Mouse (Mus musculus): ENCODE measurements around the gene Aldh16a1.

The Aldh16a1 gene

GRCm38 (mm10) chr7:45154096-45154992 is at the start of gene Aldh16a1, which contains the start of gene Pih1d1:
Gene Aldh16a1 (minus strand): TSS chr7:45154584.
Gene Pih1d1 (plus strand): TSS chr7:45154303.
- DNase-seq, result peak; percentile 98

GRCm38 (mm10) chr7:45202654-45203053 is 48.3 kb upstream of the Aldh16a1 start:
- DNase-seq, result no peak

- DNase-seq, result no peak
Observed at GRCm38 (mm10) chr7:45198961-45199360, 44.6 kb upstream of the Aldh16a1 start.

GRCm38 (mm10) chr7:45198435-45198834 is 44.1 kb upstream of the Aldh16a1 start:
- peak; percentile 83 for DNase-seq

GRCm38 (mm10) chr7:45196994-45197393 is 42.6 kb upstream of the Aldh16a1 start:
- DNase-seq, result no peak

GRCm38 (mm10) chr7:45196176-45196535 is 41.8 kb upstream of the Aldh16a1 start:
- DNase-seq, result no peak

GRCm38 (mm10) chr7:45195341-45196175 is 41.2 kb upstream of the Aldh16a1 start:
- DNase-seq, result no peak

GRCm38 (mm10) chr7:45193871-45194785 is 39.7 kb upstream of the Aldh16a1 start:
- DNase-seq, result no peak

- no peak for DNase-seq
Observed at GRCm38 (mm10) chr7:45193406-45193805, 39.0 kb upstream of the Aldh16a1 start.

GRCm38 (mm10) chr7:45192585-45193310 is 38.4 kb upstream of the Aldh16a1 start:
- no peak for DNase-seq

GRCm38 (mm10) chr7:45191803-45192363 is 37.5 kb upstream of the Aldh16a1 start:
- peak; percentile 74 for DNase-seq

- no peak for DNase-seq
Observed at GRCm38 (mm10) chr7:45191161-45191560, 36.8 kb upstream of the Aldh16a1 start.

GRCm38 (mm10) chr7:45190186-45190585 is 35.8 kb upstream of the Aldh16a1 start:
- DNase-seq, result no peak

GRCm38 (mm10) chr7:45189600-45189999 is 35.2 kb upstream of the Aldh16a1 start:
- DNase-seq, result no peak

GRCm38 (mm10) chr7:45185921-45186320 is 31.5 kb upstream of the Aldh16a1 start:
- DNase-seq, result no peak

GRCm38 (mm10) chr7:45183672-45184071 is 29.3 kb upstream of the Aldh16a1 start:
- DNase-seq, result no peak

- no peak for DNase-seq
Observed at GRCm38 (mm10) chr7:45182606-45183005, 28.2 kb upstream of the Aldh16a1 start.

- peak; percentile 94 for DNase-seq
Observed at GRCm38 (mm10) chr7:45182199-45182601, 27.8 kb upstream of the Aldh16a1 start.

GRCm38 (mm10) chr7:45181540-45181939 is 27.2 kb upstream of the Aldh16a1 start:
- peak; percentile 54 for DNase-seq

- DNase-seq, result no peak
Observed at GRCm38 (mm10) chr7:45180896-45181477, 26.6 kb upstream of the Aldh16a1 start, which contains the start of gene Pth2. Gene Pth2 (plus strand): TSS chr7:45180995.

GRCm38 (mm10) chr7:45179469-45179868 is 25.1 kb upstream of the Aldh16a1 start, which contains the start of gene Gfy:
Gene Gfy (minus strand): TSS chr7:45179569.
- DNase-seq, result no peak
